Mouse (Mus musculus) kidney, postnatal 25 days (tissue): Measurements from ENCODE around the gene Grap.
"Not testable (repeated sequence)": the region's sequence is repeated elsewhere in the genome, so short reads cannot be mapped to it uniquely, and the experiment has no call there.

Experiments used
- DNase-seq, 2 experiments: peaks; one replicate each; pipeline ENCODE4 v3.0.0; 2021; ENCODE audit warnings: mixed read lengths in 2 of 2

Grap gene

DNA sequence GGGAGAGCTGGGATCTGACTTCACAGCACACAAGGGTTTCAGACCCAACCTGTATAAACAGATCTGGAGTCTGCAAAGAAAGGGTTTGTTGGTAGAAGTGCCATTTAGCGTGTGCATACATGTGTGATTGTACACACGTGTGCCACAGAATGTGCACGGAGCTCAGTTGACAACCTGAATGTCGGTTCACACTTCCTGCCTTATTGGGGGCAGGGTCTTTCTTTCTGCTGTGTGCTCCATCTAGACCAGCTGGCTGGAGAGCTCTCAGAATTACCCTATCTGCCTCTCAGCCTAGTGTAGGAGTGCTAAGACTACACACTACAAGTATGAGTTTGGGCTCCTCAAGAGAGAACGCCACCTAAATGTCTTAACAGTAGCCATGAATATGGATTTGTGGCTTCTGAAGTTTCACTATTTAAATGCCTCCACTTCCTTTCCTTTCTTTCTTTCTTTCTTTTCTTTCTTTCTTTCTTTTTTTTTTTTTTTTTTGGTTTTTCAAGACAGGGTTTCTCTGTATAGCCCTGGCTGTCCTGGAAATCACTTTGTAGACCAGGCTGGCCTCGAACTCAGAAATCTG, 13.4 kb upstream of the Grap start:
- no peak for DNase-seq

DNA sequence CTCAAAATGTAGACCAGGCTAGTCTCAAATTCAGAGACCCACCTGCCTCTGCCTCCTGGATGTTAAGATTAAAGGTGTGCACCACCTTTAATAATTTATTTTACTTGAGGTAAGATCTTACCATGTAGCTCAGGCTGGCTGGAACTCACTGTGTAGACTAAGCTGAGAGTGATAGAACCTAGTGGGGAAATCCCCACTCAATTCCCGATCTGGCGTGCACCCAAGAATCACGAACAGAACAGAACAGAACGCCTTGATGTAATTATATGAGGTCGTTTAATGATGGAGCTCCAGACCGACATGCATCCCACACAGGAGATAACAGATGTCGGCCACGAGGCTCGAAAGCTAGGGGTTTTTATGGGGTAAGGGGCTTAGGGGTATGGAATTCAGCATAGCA, 12.5 kb upstream of the Grap start:
- DNase-seq: not testable (repeated sequence)

DNA sequence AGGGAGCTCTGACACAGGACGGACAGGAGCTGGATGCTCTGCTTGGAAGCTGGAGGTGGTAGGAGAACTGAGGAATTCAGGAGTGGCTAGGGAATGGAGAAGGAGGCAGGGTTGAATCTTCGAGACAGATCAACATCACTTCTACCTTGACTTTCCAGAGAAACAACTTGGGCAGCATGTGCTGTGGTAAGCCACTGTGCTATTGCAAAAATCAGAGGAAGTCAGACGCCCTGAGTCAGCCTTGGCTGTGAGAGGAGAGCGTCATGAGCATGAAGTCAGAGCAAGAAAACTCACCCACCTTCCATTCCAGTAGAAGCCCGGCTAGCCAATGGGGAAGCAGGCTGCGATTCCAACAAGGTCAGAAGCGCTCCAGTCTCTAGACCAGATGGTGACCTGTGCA, 11.0 kb upstream of the Grap start:
- no peak for DNase-seq

DNA sequence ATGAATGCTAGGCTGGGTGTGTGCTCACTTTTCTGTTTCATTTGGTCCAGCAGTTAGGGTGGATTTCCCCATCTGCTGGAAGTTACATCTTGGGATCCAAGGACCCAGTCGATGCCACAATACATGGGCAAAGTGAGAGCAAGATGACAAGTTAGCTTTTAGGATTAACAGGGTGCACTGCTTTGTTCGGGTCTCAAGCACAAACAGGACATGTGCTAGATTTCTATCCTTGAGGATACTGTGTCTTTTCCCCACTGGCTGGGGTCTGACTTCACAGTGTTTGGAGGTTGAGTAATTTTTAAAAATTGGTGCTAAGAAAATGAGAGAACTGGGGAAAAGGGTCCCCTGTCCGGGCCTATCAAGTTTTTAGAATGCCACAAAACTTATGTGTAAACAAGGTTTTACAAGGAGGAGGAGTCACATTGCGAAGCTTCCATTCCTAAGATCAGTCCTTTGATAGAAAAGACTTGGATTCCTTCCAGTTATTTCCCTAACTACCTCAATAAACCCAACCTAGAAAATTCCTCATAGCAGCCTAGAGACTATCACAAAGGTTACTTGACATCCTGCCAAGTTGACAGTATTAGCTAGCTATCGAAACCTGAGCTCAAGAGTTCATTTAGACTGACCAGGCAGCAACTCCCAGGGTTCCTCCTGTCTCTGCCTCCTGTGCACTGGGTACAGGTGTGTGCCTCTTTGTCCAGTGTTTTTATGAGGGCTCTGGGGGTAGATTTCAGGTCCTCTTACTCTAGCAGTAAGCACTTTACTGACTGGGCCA, 9.7 kb upstream of the Grap start:
- no peak for DNase-seq

DNA sequence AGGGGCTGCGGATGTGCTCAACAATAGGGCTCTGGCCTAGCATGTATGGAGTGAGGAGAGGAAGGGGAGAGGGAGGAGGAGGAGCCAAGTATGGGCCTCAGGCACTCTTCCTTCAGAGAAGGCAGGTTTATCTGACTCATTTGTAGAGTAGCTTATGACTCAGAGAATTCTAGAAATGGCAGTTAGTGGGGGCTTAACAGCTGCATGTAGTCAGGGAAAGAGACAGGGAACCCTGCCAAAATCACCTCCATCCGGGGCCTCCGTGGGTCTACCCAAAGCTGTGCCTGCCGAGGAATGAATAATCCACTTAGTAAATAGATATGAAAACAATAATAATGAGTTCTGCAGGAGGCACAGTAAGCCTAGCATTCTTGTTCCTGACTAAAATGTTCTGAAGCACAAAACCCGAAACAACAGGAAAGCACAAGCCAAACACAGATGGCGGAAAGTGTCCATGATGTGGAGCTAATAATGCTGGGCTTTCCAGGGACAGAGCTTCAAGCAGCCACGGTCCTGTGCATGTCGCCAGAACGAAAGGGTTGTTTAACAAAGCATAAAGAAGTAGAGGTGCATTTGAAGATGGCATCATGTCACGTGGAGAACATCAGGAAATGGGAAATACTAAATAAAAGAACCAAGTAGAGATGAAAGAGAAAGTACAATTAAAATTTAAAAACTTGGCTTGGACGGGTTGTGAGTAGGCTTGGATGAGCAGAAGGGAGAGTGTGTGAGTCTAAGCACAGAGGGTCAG, 8.3 kb upstream of the Grap start:
- DNase-seq: no peak

DNA sequence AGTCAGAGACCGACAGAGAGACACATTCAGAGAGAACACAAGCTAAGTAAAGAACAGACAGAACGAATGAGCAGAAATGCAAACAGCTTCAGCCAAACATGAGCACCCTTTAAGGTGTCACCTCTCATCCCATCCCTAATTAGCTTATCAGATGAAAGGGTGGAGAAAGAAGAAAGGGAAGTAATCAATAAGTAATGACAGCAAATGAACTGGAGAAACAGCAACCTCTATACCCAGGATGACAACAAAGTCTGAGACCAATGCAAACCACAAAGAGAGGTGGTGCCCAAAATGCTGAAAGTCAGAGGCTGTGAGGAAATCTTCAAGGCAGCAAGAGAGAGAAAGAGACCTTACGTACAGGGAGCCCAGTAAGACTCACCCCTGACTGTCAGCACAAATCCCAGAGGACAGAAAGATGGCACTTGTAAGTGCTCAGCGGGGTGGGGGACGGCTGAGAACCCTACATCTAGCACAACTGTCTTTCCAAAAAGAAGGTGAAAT, 7.7 kb upstream of the Grap start:
- DNase-seq: no peak

DNA sequence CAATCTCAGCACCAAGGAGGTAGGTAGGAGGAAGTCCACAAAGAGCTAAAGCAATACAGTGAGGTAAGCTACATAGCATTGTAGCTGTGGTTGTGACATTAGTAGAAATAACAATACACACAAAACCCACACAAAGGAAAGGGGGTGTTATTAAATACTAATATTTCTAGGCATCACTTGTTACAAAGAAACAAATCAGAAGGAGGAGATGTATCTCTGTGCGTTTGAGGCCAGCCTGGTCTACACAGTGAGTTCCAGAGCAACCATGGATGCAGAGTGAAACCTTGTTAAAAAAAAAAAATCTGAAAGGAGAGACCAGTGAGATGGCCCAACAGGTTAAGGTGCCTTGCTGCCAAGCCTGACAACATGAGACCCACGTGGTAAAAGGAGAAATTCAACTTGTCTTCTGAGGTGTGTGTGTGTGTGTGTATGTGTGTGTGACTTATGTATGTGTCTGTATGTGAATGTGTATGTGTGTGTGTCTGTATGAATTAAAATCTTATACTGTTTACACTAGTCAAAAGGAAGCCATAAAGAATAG, 6.5 kb upstream of the Grap start:
- no peak for DNase-seq

DNA sequence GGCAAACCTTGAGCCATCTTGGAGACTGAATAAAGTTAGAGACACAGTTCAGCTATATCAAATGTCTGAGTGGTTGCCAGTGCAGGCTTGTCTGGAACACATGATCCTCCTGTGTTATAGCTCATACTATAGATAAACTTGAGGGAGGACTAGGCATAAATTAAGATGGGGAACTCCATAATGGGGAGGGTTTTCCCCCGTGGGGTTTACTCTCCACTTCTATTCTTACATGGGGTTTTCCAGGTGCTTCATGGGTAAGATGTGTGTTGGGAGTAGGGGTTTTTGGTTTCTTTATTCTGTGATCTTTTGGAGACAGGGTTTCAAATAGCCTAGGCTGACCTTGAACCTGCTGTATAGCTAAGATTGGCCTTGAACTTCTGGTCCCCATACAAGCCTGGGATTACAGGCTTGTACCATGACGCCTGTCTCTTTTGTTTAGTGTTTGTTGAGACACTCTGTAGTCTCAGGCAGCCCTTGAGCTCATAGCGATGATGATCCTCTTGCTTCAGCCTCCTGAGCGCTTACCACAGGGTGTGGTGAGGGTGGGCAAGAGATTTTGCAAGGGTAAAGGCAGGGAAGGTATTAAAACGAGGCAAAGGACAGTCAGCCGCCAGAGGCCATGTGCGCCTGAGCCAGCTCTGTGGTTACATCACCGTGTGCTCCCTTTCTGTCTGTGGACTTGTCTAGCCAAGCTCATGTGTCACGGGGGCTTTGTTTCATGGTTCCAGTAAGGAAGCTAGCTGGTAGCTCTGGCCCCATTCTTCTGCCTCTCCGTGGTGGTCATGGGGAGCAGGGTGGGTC, 5.8 kb upstream of the Grap start:
- DNase-seq: no peak

DNA sequence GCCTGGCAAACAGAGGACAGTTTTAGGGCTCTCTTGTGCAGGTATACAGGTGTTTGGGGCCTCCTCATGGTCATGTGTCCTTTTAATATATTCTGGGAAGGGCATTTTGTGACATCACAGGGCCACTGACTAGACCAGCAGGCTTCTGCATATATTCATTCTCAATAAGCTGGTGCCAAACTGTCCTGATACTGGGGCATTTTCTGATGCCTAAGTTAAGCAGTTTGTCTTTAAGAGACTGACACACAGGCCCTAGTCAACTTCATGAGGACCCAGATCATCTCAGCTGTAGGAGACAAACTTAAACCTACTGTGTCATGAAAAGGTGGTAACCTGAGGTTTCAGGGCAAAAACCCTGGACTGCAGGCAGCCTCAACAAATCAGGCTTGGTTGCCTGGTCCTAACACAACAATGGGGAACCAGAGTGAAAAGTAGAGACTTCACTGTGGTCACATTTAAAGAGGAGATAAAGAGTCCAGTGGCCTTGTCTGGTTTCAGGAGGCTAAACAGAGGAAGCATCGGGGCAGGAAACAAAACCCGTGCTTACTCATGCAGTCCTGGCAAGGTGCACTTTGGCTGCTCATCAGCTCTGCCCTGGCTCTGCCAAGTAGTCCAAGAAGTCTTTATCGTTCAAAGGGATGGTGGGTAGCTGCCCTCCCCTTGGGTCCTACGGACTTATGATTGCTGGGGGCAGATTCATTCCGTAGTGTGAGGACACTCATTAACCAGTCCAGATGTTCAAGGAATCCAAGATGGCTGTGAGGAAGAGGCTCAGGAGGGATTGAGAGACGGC, 4.9 kb upstream of the Grap start:
- peak; percentile 60 to 73 for DNase-seq

DNA sequence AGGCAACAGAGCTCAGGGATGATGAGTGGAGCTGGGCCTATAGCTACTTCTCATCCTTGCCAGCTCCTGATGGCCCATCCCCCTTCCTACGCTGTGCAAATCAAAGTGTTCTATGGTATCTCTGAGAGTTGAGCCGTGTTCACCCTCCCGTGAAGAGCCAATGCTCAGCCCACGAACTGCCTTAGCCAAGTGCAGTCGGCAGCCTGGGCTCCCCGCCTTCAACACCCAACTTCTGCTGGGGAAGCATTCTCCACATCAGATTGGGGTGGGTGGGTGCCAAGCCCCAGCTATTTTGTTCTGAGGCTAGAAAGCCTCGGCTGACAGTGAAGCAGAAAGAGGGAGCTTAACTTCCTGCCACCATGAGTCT, 4.3 kb upstream of the Grap start:
- DNase-seq: no peak

DNA sequence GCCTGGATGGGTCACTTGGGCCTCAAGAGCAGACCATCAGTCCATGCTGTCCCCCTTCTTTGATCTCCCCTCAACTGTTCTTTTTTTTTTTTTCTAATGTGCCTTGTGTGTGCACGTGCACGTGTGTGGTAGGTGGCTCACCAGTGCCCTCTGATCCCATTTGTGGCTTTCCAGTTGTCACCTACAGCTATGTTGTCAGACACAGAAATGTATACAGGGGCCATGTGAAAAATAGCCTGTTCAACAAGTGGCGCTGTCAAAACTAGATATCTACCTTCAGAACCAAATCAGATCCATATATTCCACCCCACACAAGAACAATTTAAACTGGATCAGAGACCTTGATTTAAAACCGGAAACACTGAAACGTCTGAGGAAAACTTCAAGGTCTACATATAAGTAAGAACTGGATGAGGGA, 3.9 kb upstream of the Grap start:
- DNase-seq: no peak

DNA sequence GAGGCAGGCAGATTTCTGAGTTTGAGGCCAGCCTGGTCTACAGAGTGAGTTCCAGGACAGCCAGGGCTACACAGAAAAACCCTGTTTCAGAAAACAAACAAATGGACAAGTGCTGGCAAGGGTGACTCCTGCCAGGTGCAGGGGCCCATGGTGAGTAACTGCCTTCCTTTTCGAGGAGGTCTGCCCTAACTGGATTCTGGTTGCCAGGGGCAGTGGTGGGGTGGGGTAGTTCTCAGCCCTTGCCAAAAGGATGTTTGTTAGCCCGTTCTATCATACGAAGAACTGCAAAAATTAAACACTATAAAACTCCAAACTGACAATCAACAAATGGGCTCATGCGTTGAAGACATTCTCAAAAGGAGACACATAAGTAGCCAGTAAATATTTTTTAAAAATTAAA, 3.4 kb upstream of the Grap start:
- DNase-seq: no peak

DNA sequence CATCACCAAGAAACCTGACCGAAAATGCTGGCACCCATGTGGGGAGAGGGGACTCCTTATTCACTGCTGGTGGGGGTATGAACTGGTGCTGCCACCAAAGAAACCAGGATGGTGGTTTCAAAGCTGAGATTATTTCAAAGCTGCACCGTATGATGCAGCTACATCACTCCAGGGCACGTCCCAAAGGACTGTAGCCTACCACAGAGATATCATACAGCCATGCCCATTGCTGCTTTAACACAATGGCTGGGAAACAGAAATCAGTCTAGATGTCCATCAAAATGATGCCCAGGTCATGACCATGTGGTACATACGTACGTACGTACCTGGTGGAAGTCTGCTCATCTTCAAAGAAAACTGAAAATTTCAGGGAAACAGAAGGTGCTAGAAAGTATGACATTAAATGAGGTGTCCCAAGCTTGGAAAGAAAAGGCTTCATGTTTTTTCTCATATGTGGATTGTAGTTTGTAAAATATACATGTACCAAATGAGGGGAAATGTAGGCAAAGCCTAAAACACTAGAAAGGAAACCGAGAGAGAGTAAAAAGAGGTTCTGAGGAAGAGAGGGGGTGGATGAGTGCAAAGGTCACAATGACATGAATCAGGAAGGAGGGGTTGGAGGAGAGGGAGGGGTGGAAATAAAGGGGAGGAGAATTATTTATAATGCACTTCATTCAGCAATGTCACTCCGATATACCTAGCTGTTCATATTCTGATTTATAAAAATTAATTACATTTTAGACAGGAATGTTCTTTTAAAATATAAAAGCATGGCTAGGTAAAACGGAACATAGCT, 2.4 kb upstream of the Grap start:
- no peak for DNase-seq

DNA sequence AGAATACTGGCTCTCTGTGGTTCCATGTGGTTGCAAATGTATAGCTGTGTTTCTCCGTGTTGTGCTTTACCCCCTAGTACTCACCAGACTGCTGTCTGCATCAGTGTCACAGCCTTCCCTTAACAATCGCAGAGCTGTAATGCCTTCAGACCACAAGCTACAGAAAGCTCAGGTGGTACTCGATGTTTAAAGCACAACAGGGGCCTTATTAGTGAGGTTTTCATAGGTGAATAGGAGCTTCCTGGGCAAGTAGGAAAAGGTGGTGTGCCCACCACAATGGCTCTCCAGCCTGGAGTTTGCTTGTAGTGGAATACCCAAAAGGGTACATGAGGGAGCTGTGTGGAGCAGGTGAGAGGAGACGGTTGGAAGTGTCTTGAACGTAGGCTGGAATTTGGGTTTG, 849 bp upstream of the Grap start:
- no peak for DNase-seq

DNA sequence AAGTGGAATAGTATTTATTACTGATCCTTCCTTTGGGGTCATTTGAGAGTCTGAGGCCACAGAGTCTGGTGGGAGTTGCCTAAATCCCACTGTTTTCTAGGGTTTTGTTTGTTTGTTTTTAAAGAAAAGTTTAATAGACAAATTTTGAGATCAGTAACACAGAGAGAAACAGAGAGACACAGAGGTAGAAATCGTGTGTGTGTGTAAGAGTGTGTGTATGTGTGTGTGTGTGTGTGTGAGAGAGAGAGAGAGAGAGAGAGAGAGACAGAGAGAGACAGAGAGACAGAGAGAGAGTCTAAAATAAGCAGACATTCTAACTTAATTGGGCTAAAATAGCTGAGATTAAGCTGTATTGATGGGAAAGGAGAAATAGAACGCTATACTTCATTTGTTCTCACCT, 503 bp downstream of the Grap start:
- no peak for DNase-seq

DNA sequence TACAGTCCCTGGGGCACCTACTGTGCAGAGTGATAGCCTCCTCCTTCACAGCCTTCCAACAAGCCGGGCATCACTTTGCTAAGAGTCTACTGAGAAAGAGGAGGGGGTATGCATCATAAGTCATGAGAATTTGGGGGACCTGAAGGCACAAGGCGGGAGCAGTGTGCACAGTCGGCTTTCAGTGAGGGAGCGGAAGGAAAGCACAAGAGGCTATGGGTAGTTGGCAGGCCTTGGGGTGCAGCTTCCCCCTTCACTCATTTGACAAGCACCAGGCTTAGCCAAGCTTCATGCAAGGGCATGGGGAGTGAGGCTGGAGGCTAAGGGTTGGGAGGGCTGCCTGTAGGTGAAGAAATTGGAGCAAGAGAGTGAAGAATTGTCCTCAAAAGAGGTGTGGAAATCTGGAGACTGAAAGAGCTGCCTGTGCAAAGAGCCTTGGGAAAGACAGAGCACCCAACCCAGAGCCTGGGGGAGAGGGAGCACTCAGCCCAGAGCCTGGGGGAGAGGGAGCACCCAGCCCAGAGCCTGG, 1.8 kb downstream of the Grap start:
- DNase-seq: no peak

DNA sequence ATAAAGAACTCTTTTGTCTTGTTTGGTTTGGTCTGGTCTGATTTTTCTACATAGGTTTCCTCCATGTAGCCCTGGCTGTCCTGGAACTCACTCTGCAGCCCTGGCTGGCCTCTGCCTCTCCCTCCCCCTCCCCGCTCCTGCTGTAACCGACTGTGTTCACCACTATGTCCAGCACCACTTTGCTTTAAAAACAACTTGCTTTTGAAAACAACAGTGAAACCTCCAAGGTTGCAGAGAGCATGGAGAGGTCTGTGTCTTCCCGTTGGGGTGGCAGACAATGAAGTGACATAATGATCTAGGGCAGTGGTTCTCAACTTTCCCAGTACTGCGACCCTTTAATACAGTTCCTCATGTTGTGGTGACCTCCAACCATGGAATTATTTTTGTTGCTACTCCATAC, 2.6 kb downstream of the Grap start:
- DNase-seq: no peak

DNA sequence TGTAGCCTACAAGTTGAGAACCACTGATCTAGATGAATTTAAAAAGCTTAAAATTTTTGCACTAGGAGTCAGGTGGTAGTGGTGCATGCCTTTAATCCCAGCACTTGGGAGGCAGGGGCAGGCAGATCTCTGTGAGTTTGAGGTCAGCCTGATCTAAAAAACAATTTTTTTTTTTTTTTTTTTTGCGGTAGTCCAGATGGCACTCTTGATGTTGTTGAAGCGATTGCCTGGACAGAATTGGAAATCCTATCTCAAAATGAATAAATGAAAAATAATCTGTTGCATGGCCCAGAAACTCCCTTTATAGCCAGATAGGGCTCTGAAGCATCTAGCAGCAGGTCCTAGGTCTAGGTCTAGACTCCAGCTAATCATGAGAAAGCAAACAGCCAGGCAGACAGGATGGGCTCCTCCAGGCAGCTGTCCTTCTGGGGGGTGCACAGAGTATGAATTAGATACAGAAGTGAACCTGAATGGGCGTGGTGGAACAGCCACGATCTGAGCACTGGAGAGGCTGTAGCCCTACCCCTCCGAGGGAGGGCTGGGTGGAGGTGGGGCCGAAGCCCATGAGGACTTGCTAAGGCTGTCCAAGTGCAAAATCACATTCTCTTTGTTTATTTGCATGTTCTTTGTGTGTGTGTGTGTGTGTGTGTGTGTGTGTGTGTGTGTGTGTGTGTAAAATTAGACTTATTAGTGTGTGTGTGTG, 3.2 kb downstream of the Grap start:
- no peak for DNase-seq

DNA sequence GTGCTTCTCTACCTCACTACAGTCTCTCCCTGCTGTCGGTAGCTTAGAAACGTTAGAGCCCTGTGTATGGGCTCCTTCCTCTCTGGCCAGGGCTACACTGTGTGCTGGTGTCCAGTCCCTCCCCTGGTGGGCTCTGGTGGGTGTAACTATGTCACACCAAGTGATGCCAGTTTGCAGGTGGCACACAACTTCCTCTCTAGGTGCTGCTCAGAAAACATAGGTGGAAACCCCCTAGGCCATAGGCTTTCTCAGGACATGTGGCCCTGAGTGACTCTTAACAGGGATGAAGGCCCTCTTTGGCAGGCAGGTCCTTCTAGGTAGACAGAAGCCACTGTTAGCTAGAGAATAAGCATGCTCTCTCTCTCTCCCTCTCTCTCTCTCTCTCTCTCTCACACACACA, 4.4 kb downstream of the Grap start:
- no peak for DNase-seq

DNA sequence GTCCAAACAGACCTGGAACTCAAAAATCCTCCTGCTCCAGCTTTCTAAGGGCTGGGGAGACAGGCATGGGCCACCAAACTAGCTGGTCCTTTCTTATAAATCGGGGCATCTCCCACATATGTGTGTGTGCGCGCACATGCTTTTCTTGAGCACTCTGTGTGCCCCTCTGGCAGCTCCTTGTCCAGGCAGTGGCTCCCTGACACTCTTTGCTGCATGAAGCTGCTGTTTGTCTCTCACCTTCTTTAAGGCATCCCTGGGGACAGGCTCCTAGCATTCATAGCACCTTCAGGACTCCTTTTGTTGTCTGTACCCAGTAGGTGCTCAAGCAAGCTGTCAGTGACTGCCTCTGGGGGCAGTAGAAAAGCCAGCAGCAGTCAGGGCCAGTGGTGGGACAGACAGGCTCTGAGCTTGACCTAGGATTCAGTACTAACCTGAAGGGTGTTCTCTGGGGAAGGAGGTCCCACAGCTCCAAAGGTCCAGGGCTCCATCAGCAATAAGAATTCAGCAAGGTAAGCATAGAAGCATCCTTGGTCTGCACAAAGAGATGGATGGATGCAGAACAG, 5.4 kb downstream of the Grap start:
- no peak for DNase-seq
